Mouse (Mus musculus) monocyte, adult 5-6 weeks (primary cell): ENCODE results near the gene Epb41l4b. TPM values are rescaled to one million over a fixed set of nuclear protein-coding genes. Genes with fewer than 3 reads are reported as not detected.

ENCODE experiments used
- ATAC-seq: fragments of 153-309, 156-312 bp; replicated peaks from 2 replicates; pipeline ENCODE4 v1.8.0; 2017; ENCODE audit warnings: mild to moderate bottlenecking; ENCODE audit not compliant: low TSS enrichment, insufficient number of reproducible peaks, severe bottlenecking, poor library complexity, low FRiP score
- total RNA-seq: library from RNA; stranded (forward); fragments of 200-1000, 200-491, 200-594 nt; gene quantifications from 3 replicates; pipeline ENCODE4 v1.2.3, GENCODE M21; 2017

Epb41l4b gene
- total RNA-seq, 1 experiment from 2014 or later: not detected

DNA sequence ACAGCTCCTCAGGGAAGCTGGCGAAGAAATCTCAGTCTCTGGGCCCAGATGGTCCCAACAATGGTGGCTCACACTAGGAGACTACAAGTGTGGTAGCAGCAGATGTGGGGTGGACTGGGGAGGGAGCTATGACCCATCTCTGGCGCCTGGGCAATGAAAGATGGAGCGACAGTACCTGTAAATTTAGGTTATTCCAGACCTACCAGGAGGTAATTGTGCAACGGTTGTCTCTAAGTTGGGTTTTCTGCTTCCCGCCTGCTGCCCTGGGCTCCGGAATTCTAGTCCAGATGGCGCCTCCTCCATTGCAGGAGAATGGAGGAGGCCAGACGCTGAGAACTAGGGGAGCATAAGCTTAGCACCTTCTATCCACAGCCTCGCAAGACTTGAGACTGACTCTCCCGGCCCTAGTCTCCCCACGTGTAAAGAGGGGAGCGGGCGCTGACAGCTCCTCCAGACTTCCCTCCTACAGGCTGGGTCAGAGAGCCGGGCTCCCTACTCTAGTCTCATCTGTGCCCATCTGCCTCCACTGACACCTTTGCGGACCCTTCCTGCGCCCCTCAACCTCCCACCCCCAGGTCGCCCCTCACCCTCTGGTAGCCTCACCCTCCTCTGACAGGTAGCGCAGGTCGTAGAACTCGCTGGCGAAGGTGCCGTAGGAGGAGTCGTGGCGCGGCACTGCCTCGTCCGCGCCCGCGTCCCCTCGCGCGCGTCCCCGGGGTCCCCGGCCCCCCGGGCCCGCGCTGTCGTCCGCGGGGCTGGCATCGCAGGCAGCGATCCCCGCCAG is 153.6 kb downstream of the Epb41l4b start:
- no peak for ATAC-seq

- ATAC-seq: no peak
Observed at GRCm38 (mm10) chr4:56965586-56966179, 177.6 kb downstream of the Epb41l4b start.

DNA sequence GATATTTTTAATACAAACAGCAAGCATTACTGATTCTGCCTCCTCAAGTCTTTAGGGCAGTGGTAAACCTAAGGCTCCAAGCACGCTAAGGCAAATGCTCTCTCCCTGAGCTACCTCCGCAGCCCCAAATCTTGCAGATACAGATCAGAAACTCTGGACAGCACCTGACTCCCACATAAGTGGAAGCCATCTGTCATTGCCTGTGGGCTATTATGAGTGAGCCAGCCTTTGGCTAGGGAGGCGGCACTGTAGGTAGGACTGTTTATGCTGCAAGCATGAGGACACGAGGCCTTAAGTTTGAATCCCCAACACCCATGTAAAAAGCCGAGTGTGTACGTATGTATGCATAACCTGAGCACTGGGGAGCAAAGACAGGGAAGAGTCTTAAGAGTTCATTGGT is 179.6 kb downstream of the Epb41l4b start:
- no peak for ATAC-seq

DNA sequence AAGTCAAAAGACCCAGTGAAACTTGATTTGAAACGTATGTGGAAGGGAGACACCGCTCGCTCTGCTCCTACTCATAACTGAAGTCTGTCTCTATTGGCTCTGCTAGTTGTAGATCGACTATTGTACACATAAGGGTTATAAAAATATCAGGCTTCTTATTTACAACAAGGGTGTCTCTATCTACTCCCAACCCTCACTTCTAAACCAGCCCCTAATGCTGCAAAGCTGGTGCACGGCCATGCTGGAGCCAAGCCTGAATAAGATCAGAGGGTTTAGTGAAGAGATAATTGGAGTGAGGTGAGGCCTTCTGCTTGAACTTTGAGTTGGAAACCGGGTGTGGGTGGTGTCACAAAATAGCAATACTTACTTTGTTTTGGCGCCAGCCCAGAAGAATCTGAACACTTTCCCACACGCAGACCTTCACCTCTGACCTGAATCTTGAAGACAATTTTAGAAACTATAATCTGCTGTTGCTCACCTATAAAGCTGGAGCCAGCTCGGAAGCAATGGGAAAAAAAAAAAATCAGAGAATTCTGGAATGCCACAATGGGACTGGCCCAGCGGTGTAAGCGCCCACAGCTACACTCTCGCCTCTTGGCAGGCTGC is 181.8 kb downstream of the Epb41l4b start:
- ATAC-seq: no peak

- ATAC-seq: no peak
Observed at GRCm38 (mm10) chr4:56957518-56957917, 185.7 kb downstream of the Epb41l4b start.

GRCm38 (mm10) chr4:56953235-56953634 is 190.0 kb downstream of the Epb41l4b start:
- no peak for ATAC-seq

GRCm38 (mm10) chr4:56951701-56952100 is 191.5 kb downstream of the Epb41l4b start:
- ATAC-seq: no peak

DNA sequence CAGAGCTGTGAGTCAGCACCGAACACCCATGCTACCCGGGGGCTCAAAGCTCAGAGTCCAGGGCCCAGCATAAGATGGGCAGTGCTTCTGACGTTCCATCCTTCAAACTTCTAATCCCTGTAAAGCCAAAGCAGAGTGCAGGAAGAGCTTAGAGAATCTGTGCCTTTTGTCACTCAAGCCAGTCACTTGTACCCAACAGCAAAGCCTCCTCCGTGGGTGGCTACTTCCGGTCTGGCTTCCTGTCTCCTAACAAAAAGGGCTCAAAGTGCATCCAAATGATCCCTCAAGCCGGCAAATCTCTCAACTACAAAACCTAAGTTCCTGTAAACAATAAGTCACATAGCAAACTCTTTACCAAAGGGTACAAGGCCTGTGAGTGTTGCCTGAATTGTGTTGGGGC is 193.7 kb downstream of the Epb41l4b start:
- ATAC-seq: no peak

DNA sequence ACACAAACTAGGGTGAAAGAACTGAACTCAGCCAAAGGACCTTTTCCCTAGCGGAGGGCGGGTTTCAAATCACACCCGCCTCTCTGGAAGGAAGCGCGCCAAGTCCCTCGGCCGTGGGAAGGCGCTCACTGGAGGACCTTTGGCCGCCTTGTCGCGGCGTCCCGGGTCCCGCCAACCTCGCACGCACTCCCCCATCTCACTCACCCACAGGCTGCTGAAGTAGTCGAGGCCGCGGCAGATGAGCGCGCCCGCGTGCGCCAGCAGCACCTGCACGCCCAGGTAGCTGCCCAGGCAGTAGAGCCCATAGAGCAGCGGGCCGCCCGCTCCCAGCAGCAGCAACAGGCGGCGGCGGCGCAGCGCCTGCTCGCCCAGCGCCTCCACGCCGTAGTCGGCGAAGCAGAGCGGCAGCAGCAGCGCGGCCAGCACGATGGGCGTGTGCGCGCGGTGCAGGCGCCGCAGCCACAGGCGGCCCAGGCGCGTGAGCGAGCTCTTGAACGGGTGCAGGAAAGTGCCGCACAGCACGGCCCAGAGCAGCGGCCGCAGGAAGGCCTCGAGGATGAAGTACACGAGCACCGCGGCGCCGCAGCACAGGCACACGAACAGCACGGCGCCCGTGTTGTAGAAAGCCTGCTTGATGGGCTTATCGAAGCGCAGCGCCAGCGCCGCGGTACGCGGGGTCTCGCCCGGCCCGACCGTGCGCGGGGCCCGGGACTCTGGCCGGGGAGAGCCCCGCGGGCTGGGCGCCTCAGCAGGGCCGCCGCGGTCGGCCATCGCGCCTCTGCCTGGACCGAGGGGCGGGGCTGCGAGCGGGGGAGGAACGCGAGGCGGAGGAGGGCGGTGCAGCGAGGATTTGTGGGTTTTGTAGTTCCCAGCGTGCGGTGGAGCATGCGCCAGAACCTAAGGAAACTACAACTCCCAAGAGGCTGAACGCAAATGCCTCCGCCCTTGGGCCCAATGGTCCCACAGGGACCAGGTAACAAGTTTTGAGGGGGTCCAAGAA is 196.3 kb downstream of the Epb41l4b start, which contains the start of gene Tmem245:
TSS of gene Tmem245 (minus strand) at position 797 of the 1,000 bp plus-strand sequence.
- peak; percentile 98 for ATAC-seq

- ATAC-seq: no peak
Observed at GRCm38 (mm10) chr4:56946180-56946579, 197.1 kb downstream of the Epb41l4b start.

DNA sequence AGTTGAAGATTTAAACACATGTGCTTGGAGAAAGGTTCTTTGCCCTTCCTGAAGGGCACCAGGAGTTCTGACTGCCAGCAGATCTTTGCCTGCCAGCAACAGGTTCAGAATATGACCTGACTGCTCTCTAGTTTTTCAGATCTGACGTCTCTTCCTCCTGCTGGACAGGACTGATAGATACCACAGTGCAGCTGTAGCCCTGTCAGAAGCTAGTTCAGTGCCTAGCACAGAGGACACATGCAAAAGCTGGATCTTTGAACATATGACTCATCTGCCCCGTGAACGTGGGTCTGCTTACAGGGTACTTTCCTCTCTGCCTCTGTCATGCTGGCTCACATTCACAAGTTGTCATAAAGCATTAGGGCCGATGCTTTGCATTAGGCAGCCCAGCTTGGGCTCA is 199.0 kb downstream of the Epb41l4b start:
- no peak for ATAC-seq

DNA sequence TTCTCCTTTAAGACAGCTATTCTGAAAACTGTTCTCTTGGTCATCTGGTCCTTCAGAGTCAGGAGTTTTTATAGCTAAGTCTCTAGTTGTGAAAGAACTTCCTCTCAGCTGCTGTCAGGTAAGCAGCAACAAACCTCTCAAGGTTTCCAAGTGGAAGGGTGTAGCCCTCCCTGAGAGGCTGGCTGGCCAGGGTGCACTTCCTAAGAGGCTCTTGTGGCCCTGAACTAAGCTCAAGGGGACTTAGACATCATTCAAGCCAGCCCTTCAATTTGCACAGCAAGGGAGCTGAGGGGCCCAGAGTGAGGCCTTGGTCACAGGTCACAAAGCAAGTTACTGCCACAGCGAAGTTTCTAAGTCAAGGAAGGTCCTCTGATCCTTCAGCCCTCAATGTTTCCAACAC is 200.0 kb downstream of the Epb41l4b start:
- ATAC-seq: no peak

DNA sequence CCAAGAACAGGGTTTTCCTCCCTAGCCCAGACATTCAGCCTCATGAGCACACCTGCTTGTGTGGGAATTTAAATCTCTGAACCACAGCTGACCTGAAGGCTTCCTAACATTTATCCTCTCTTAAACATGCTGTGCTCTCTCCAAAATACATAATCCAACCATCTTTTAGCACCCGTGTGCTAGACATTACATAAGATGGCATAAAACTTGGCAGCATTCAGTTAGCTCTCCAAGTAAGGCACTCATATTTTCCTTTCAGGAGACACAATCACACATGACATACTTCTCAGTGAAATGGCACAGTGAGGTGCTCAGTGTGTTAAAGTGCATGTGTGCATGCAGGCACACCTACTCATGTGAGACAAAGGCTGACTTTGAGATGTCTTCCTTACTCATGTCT is 200.7 kb downstream of the Epb41l4b start:
- ATAC-seq: no peak

Other genes starting within 250 kb of the Epb41l4b start
- 7.8 to 15.0 TPM (median 9.9 TPM) in 3 replicates for gene Tmem245, start 196.0 kb downstream of the Epb41l4b start, total RNA-seq
- gene Frrs1l, start 153.0 kb downstream of the Epb41l4b start, total RNA-seq: 0.32 TPM in 1 of 3 replicates, not detected in the others
- gene Ptpn3, start 158.4 kb upstream of the Epb41l4b start, total RNA-seq: 0.19 to 11.0 TPM (median 2.2 TPM) in 3 replicates